Mouse (Mus musculus) forebrain, embryonic 11.5 days (tissue): ENCODE data around the gene Nsd2. TPM values are rescaled to one million over a fixed set of nuclear protein-coding genes. Genes with fewer than 3 reads are reported as not detected.
A peak's percentile ranks its signal among the peaks of the same experiment; 100 is the strongest.
"Not testable (repeated sequence)": the region's sequence is repeated elsewhere in the genome, so short reads cannot be mapped to it uniquely, and the experiment has no call there.

Experiments used
- ATAC-seq: fragments of 200-750 bp; cut with Nextera tagmentation; replicated peaks from 2 replicates; pipeline ENCODE4 v1.8.0; 2017; ENCODE audit warnings: moderate TSS enrichment; ENCODE audit not compliant: low FRiP score
- DNase-seq: peaks from one replicate; pipeline ENCODE4 v3.0.0-alpha.2; 2017; ENCODE audit warnings: low spot score
- H3K27ac ChIP-seq: fragments of 300-500 bp; sonication (generic); 2 replicates; pipeline ENCODE4 v1.5.1; 2014; ENCODE audit warnings: low read depth, low read length
- H3K27me3 ChIP-seq: fragments of 300-500 bp; sonication (generic); 2 replicates; pipeline ENCODE4 v1.6.1; 2014; ENCODE audit warnings: mild to moderate bottlenecking, low read length, mixed read lengths; ENCODE audit not compliant: control insufficient read depth, insufficient read depth
- H3K36me3 ChIP-seq: fragments of 300-500 bp; sonication (generic); 2 replicates; pipeline ENCODE4 v1.6.1; 2014; ENCODE audit warnings: mild to moderate bottlenecking, low read length, moderate library complexity, mixed read lengths; ENCODE audit not compliant: control insufficient read depth, insufficient read depth
- H3K4me1 ChIP-seq: fragments of 300-500 bp; sonication (generic); replicated peaks from 2 replicates; pipeline ENCODE4 v1.6.1; 2014; ENCODE audit warnings: low read length, mixed read lengths; ENCODE audit not compliant: control insufficient read depth, insufficient read depth
- H3K4me2 ChIP-seq: fragments of 300-500 bp; sonication (generic); 2 replicates; pipeline ENCODE4 v1.6.1; 2014; ENCODE audit warnings: low read depth, mild to moderate bottlenecking, low read length, moderate library complexity, mixed read lengths; ENCODE audit not compliant: severe bottlenecking
- H3K4me3 ChIP-seq: fragments of 300-500 bp; sonication (generic); 2 replicates; pipeline ENCODE4 v1.5.1; 2014; ENCODE audit warnings: low read depth, low read length
- H3K9ac ChIP-seq: fragments of 300-500 bp; sonication (generic); 2 replicates; pipeline ENCODE4 v1.6.1; 2014; ENCODE audit warnings: low read length
- H3K9me3 ChIP-seq: fragments of 300-500 bp; sonication (generic); 2 replicates; pipeline ENCODE4 v1.6.1; 2016; ENCODE audit warnings: low read length, mixed read lengths; ENCODE audit not compliant: control insufficient read depth
- WGBS: fragments of 180-500 bp; shearing (Covaris S2); extraction: QIAGEN DNeasy Blood & Tissue Kit; methylation state at CpG from one replicate; pipeline ENCODE4 v1.1.7; 2014; 5-methylcytosine and 5-hydroxymethylcytosine counted together
- polyA plus RNA-seq: library from polyadenylated mRNA; unstranded; fragments of >200 nt; fragmentation: Nextera tagmentation; extraction: Ambion mirVana; gene quantifications from 2 replicates; pipeline ENCODE4 v1.2.1, GENCODE M21; 2014

Gene Nsd2
- polyA plus RNA-seq, 1 experiment from 2014 or later, result 131 TPM

DNA sequence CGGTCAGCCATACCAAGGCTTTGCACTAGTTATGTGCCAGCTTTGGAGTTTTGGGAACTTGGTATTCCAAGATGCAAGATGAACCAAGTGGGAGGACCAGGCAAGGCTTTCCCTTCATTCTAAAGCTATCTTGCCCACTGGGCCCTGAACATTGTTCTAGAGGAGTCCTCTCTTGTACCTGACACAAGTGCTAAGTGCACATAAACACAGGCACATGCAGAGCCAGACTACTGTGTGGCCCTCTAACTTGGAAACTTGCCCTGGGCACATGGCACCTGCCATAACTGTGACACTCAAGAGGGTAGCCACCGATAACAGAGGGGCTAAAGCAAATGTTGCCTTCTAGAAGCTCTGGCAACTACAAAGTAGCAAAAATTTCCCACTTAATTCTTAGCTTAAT is 82.2 kb downstream of the Nsd2 start:
- Histone ChIP-seq H3K9me3 (no peaks in the 10 kb centered on the region), H3K36me3 (peaks cover 9% of the 10 kb centered on the region; the same call in 1 of the 2 replicates), H3K4me3 (no peak overlapping the region), H3K9ac (no peak overlapping the region), H3K4me1 (no peaks in the 10 kb centered on the region), H3K27ac (no peak overlapping the region), H3K27me3 (no peaks in the 10 kb centered on the region), H3K4me2 (no peak overlapping the region)
- ATAC-seq, result no peak
- DNase-seq, result peak; percentile 29
- 96% methylated on average over 2 of the region's 2 CpGs for WGBS

GRCm38 (mm10) chr5:33903176-33903575 is 82.7 kb downstream of the Nsd2 start:
- no peak overlapping the region for H3K27ac ChIP-seq
- no peak for ATAC-seq
- 90% methylated on average over 9 of the region's 9 CpGs for WGBS
- peak; percentile 46 for DNase-seq
- no peaks in the 10 kb centered on the region for H3K27me3 ChIP-seq
- no peaks in the 10 kb centered on the region for H3K9me3 ChIP-seq
- no peaks in the 10 kb centered on the region for H3K4me1 ChIP-seq
- no peak overlapping the region for H3K9ac ChIP-seq
- H3K4me2 ChIP-seq, result no peak overlapping the region
- H3K4me3 ChIP-seq, result no peak overlapping the region
- peaks cover 9% of the 10 kb centered on the region; the same call in 1 of the 2 replicates for H3K36me3 ChIP-seq

- H3K4me3 ChIP-seq, H3K4me2 ChIP-seq, H3K36me3 ChIP-seq, H3K27ac ChIP-seq, H3K27me3 ChIP-seq, DNase-seq, H3K9me3 ChIP-seq, H3K4me1 ChIP-seq, ATAC-seq, H3K9ac ChIP-seq: not testable (repeated sequence)
Observed at GRCm38 (mm10) chr5:33915031-33915430, 94.5 kb downstream of the Nsd2 start.

DNA sequence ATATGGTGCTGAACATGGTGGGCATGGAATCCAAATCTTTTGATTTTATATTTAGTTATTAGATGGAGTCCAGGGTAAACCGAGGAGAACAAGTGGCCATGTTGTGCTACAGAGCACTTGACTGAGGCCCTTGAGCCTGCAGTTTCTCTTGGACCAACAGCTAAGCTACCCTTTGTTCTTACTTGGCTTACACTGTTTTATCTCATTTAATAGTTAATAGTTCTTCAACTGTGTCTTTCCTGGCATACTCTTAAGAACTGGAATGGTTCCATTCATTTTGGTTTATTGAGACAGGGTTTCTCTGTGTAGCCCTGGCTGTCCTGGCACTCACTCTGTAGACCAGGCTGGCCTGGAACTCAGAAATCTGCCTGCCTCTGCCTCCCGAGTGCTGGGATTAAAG is 96.1 kb downstream of the Nsd2 start:
- DNase-seq, H3K27ac ChIP-seq, H3K4me3 ChIP-seq, H3K27me3 ChIP-seq, H3K9me3 ChIP-seq, H3K4me1 ChIP-seq, H3K9ac ChIP-seq, H3K4me2 ChIP-seq, ATAC-seq: not testable (repeated sequence)
- peaks cover 17% of the 10 kb centered on the region; the same call in 1 of the 2 replicates for H3K36me3 ChIP-seq
- WGBS, result 94% methylated on average over 2 of the region's 2 CpGs

GRCm38 (mm10) chr5:33919466-33919865 is 98.9 kb downstream of the Nsd2 start:
- no peak overlapping the region for H3K27ac ChIP-seq
- H3K36me3 ChIP-seq, result peaks cover 13% of the 10 kb centered on the region; the same call in 1 of the 2 replicates
- no peaks in the 10 kb centered on the region for H3K9me3 ChIP-seq
- DNase-seq, result no peak
- WGBS, result 91% methylated on average over 1 of the region's 1 CpGs
- H3K4me2 ChIP-seq, result no peak overlapping the region
- no peaks in the 10 kb centered on the region for H3K4me1 ChIP-seq
- no peak overlapping the region for H3K4me3 ChIP-seq
- no peak overlapping the region for H3K9ac ChIP-seq
- ATAC-seq, result no peak
- H3K27me3 ChIP-seq, result no peaks in the 10 kb centered on the region

- Histone ChIP-seq H3K27me3 (no peaks in the 10 kb centered on the region), H3K4me1 (no peaks in the 10 kb centered on the region), H3K4me3 (no peak overlapping the region), H3K9me3 (no peaks in the 10 kb centered on the region), H3K27ac (no peak overlapping the region), H3K36me3 (peaks cover 13% of the 10 kb centered on the region; the same call in 1 of the 2 replicates), H3K4me2 (no peak overlapping the region), H3K9ac (no peak overlapping the region)
- ATAC-seq (no peak), DNase-seq (no peak)
- WGBS, result 96% methylated on average over 2 of the region's 2 CpGs
Observed at GRCm38 (mm10) chr5:33920037-33920436, 99.5 kb downstream of the Nsd2 start.

- Histone ChIP-seq H3K9me3 (no peaks in the 10 kb centered on the region), H3K27ac (no peak overlapping the region), H3K4me3 (no peak overlapping the region), H3K27me3 (no peaks in the 10 kb centered on the region), H3K4me2 (no peak overlapping the region), H3K4me1 (no peaks in the 10 kb centered on the region), H3K36me3 (peaks cover 13% of the 10 kb centered on the region; the same call in 1 of the 2 replicates), H3K9ac (no peak overlapping the region)
- WGBS, result 77% methylated on average over 4 of the region's 4 CpGs
- DNase-seq (no peak), ATAC-seq (no peak)
Observed at GRCm38 (mm10) chr5:33920924-33921323, 100.4 kb downstream of the Nsd2 start.

- ATAC-seq (no peak), DNase-seq (no peak)
- Histone ChIP-seq H3K4me2 (no peak overlapping the region), H3K4me3 (no peak overlapping the region), H3K9me3 (no peaks in the 10 kb centered on the region), H3K9ac (no peak overlapping the region), H3K27ac (no peak overlapping the region), H3K4me1 (no peaks in the 10 kb centered on the region), H3K36me3 (peaks cover 8% of the 10 kb centered on the region; the same call in 1 of the 2 replicates), H3K27me3 (no peaks in the 10 kb centered on the region)
- WGBS, result 91% methylated on average over 7 of the region's 7 CpGs
Observed at GRCm38 (mm10) chr5:33921486-33922235, 101.1 kb downstream of the Nsd2 start.

- Histone ChIP-seq H3K27ac (no peak overlapping the region), H3K27me3 (no peaks in the 10 kb centered on the region), H3K9ac (no peak overlapping the region), H3K9me3 (no peaks in the 10 kb centered on the region), H3K4me3 (no peak overlapping the region), H3K4me2 (no peak overlapping the region), H3K4me1 (no peaks in the 10 kb centered on the region), H3K36me3 (peaks cover 8% of the 10 kb centered on the region; the same call in 1 of the 2 replicates)
- ATAC-seq (no peak), DNase-seq (no peak)
- WGBS, result 28% methylated on average over 2 of the region's 2 CpGs
Observed at GRCm38 (mm10) chr5:33922566-33922965, 102.0 kb downstream of the Nsd2 start.
